Mouse (Mus musculus) liver, adult 2 months (tissue): Measurements from ENCODE around the gene Fhit. TPM values are rescaled to one million over a fixed set of nuclear protein-coding genes. Genes with fewer than 3 reads are reported as not detected.

Source experiments
- DNase-seq: peaks from one replicate; pipeline ENCODE4 v3.0.0-alpha.2; 2011; ENCODE audit warnings: low read depth, low spot score; ENCODE audit errors: extremely low read depth
- H3K27ac ChIP-seq: fragments of 200-500 bp; replicated peaks from 2 replicates; pipeline ENCODE4 v1.5.1; 2012; ENCODE audit warnings: low read depth, mild to moderate bottlenecking, control low read depth, inconsistent platforms, low read length; ENCODE audit not compliant: insufficient read depth
- H3K27me3 ChIP-seq: fragments of 200-500 bp; 2 replicates; pipeline ENCODE4 v1.6.1; 2012; ENCODE audit warnings: mild to moderate bottlenecking, moderate library complexity, low read length, inconsistent platforms; ENCODE audit not compliant: control insufficient read depth, insufficient read depth
- H3K36me3 ChIP-seq: fragments of 200-500 bp; 2 replicates; pipeline ENCODE4 v1.6.1; 2012; ENCODE audit warnings: low read length, inconsistent platforms; ENCODE audit not compliant: control insufficient read depth, insufficient read depth
- H3K4me1 ChIP-seq: fragments of 200-500 bp; 2 replicates; pipeline ENCODE4 v1.6.1; 2011; ENCODE audit warnings: low read length; ENCODE audit not compliant: control insufficient read depth, insufficient read depth
- H3K4me3 ChIP-seq: fragments of 200-500 bp; 2 replicates; pipeline ENCODE4 v1.5.1; 2011; ENCODE audit warnings: low read depth, mild to moderate bottlenecking, control low read depth, low read length, moderate library complexity; ENCODE audit not compliant: insufficient read depth
- H3K79me2 ChIP-seq: fragments of 200-500 bp; 2 replicates; pipeline ENCODE4 v1.6.1; 2012; ENCODE audit warnings: inconsistent platforms, mild to moderate bottlenecking, low read length, moderate library complexity; ENCODE audit not compliant: control insufficient read depth, insufficient read depth
- H3K9ac ChIP-seq: fragments of 200-500 bp; 2 replicates; pipeline ENCODE4 v1.6.1; 2012; ENCODE audit warnings: low read depth, mild to moderate bottlenecking, control low read depth, inconsistent platforms, low read length
- CTCF ChIP-seq: fragments of 200-500 bp; IDR thresholded peaks from 2 replicates; pipeline ENCODE4 v1.5.1; 2011; ENCODE audit warnings: low read depth, low read length, control low read depth
- POLR2A ChIP-seq: fragments of 200-500 bp; IDR thresholded peaks from 2 replicates; pipeline ENCODE4 v1.6.1; 2011; ENCODE audit warnings: low read length, control low read depth; ENCODE audit not compliant: insufficient read depth; ENCODE audit errors: extremely low read depth
- WGBS: fragments of 180-500 bp; shearing (Covaris S2); methylation state at CpG from one replicate; pipeline ENCODE4 v1.1.7; 2018; 5-methylcytosine and 5-hydroxymethylcytosine counted together
- polyA plus RNA-seq: library from polyadenylated mRNA; depleted of rRNA; stranded (reverse); fragments of >200 nt; gene quantifications from 2 replicates; pipeline ENCODE4 v1.2.3, GENCODE M21; 2012
- total RNA-seq: library from RNA; depleted of rRNA; stranded (reverse); fragments of >200 nt; gene quantifications from 2 replicates; pipeline ENCODE4 v1.2.3, GENCODE M21; 2014

Gene Fhit
- total and polyA plus RNA-seq, 2 experiments, result 7.6 to 7.8 TPM

DNA sequence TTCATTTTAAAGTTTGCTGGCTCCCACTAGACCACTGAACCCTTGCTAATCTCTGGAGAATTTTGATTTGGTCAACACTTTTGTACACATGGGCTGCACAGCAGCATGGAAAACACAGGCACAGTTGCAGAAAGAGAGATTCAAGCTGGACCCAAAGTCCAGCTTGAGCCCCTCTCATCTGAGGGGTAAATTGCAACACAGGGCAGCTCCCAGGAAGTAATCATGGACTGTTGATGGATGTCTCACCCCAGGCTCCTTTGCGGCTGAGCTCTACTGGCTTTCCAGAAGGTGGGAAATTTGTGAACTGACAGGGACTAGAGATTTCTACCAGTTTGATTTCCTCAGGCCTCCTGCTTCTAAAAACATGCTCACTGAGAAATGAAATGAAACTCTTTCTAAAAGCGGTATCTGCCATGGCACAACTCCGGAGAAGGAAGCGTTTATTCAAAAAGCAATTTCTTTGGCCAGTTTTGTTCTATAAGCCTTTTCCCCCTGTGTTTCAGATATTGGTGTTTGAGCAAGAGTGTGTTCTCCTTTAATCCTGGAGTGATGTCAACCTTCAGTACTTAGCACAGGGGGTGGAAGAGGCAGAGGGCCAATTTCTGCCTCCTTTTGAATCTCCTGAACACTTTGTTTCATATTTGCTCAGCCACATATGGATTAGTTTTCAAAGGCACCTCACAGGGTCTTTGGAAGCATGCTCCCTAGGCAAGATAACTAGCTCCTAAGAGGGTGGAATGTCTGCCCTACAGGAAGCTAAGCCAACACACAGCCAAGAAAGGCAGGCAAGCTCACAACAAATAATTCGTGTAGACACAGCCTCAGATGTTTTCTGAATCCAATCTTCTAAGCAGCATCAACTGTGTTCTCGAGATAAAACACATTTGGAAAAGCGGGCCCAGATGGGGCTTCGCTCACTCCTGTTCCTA lies 1578.3 kb downstream of the Fhit start:
- H3K27ac ChIP-seq, result no peak overlapping the region
- no peaks in the 10 kb centered on the region for H3K27me3 ChIP-seq

GRCm38 (mm10) chr14:9556333-9556732 lies 1605.5 kb downstream of the Fhit start:
- DNase-seq, result no peak
- H3K27me3 ChIP-seq, result no peaks in the 10 kb centered on the region
- no peak overlapping the region for H3K9ac ChIP-seq
- no peak overlapping the region for H3K4me3 ChIP-seq
- WGBS, result 80% methylated on average over 5 of the region's 5 CpGs
- no peaks in the 10 kb centered on the region for H3K4me1 ChIP-seq
- no peak for TF ChIP-seq CTCF
- TF ChIP-seq POLR2A, result no peak
- H3K27ac ChIP-seq, result no peak overlapping the region
- H3K79me2 ChIP-seq, result no peaks in the 10 kb centered on the region
- H3K36me3 ChIP-seq, result no peaks in the 10 kb centered on the region

More for the DNA sequence above, 1578.3 kb downstream of the Fhit start:
- Histone ChIP-seq H3K4me1 (peaks cover 3% of the 10 kb centered on the region), H3K4me3 (no peak overlapping the region), H3K36me3 (no peaks in the 10 kb centered on the region), H3K9ac (no peak overlapping the region), H3K79me2 (no peaks in the 10 kb centered on the region)
- WGBS, result 83% methylated on average over 8 of the region's 8 CpGs
- DNase-seq, result no peak
- TF ChIP-seq CTCF, result no peak
- no peak for TF ChIP-seq POLR2A

GRCm38 (mm10) chr14:9555807-9556206 lies 1606.0 kb downstream of the Fhit start:
- Histone ChIP-seq H3K79me2 (no peaks in the 10 kb centered on the region), H3K4me3 (no peak overlapping the region), H3K4me1 (no peaks in the 10 kb centered on the region), H3K36me3 (no peaks in the 10 kb centered on the region), H3K9ac (no peak overlapping the region), H3K27ac (no peak overlapping the region), H3K27me3 (no peaks in the 10 kb centered on the region)
- DNase-seq, result no peak
- TF ChIP-seq CTCF, result no peak
- no peak for TF ChIP-seq POLR2A
- WGBS, result 70% methylated on average over 6 of the region's 6 CpGs

- H3K4me1 ChIP-seq, result no peaks in the 10 kb centered on the region
- H3K27ac ChIP-seq, result no peak overlapping the region
Observed at GRCm38 (mm10) chr14:9552149-9552548, 1609.7 kb downstream of the Fhit start.

DNA sequence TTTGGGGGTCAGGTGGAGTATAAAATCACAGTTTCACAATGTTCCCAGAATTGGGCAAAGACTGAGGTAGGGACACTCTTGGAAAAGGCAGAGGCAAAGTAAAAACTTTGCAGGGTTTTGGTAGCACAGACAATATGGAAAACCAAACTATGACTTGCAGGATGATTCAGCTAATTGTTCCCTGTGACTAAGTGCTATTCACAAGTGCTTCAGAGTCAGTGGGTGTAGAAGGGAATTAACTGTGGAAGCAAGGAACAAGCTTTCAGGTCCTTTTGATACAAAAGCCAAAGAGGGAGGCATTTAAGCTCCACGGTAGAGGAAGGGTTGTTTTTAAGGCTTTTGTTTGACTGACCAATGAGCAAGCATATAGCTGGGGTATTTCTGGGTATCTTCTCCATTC lies 1613.9 kb downstream of the Fhit start:
- Histone ChIP-seq H3K27ac (no peak overlapping the region), H3K4me1 (no peaks in the 10 kb centered on the region), H3K36me3 (no peaks in the 10 kb centered on the region), H3K79me2 (no peaks in the 10 kb centered on the region), H3K27me3 (no peaks in the 10 kb centered on the region), H3K4me3 (no peak overlapping the region), H3K9ac (no peak overlapping the region)
- DNase-seq, result no peak
- TF ChIP-seq CTCF, result no peak
- WGBS, result 74% methylated on average over 1 of the region's 1 CpGs

More at GRCm38 (mm10) chr14:9552149-9552548, 1609.7 kb downstream of the Fhit start:
- H3K27me3 ChIP-seq, result no peaks in the 10 kb centered on the region
- H3K36me3 ChIP-seq, result no peaks in the 10 kb centered on the region
- DNase-seq, result no peak
- H3K79me2 ChIP-seq, result no peaks in the 10 kb centered on the region
- no peak overlapping the region for H3K9ac ChIP-seq
- no peak overlapping the region for H3K4me3 ChIP-seq
- TF ChIP-seq CTCF, result no peak
- no peak for TF ChIP-seq POLR2A

GRCm38 (mm10) chr14:9544364-9544763 lies 1617.5 kb downstream of the Fhit start:
- TF ChIP-seq POLR2A, result no peak
- no peak for TF ChIP-seq CTCF
- H3K4me3 ChIP-seq, result no peak overlapping the region
- no peak for DNase-seq
- H3K9ac ChIP-seq, result no peak overlapping the region
- no peak overlapping the region for H3K27ac ChIP-seq
- 88% methylated on average over 3 of the region's 3 CpGs for WGBS
- H3K36me3 ChIP-seq, result no peaks in the 10 kb centered on the region
- H3K27me3 ChIP-seq, result no peaks in the 10 kb centered on the region
- no peaks in the 10 kb centered on the region for H3K79me2 ChIP-seq
- H3K4me1 ChIP-seq, result no peaks in the 10 kb centered on the region
